Mouse (Mus musculus): ENCODE results near the gene Tle4. TPM values are rescaled to one million over a fixed set of nuclear protein-coding genes. Genes with fewer than 3 reads are reported as not detected.

Gene Tle4
- total RNA-seq, 2 experiments from 2014 or later: 14.6 to 25.9 TPM

DNA sequence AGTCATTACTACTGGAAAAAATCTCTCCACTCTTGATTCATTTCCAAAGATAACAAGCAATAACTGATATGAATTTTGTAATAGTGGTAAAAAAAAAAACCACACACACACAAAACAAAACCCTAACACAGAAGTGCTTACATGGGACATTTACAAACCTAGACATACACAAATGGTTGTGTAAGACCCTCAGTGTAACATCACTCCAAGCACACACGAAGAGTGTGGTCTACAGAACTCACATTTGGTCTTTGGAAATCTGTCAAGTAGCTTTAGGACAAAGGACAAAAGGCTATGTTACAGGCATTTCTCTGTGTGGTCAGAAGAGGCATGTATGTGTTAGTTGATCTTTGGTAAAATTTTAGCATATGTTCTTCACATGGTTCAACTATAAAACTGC is 52.4 kb downstream of the Tle4 start:
- intact Hi-C loops (cut with DNase I; ENCODE audit: low total_unique reads): no loop called here
- DNase-seq: no peak

GRCm38 (mm10) chr19:14543305-14543704 is 54.5 kb downstream of the Tle4 start:
- intact Hi-C loops (cut with DNase I; ENCODE audit: low total_unique reads): no loop called here
- DNase-seq: no peak

DNA sequence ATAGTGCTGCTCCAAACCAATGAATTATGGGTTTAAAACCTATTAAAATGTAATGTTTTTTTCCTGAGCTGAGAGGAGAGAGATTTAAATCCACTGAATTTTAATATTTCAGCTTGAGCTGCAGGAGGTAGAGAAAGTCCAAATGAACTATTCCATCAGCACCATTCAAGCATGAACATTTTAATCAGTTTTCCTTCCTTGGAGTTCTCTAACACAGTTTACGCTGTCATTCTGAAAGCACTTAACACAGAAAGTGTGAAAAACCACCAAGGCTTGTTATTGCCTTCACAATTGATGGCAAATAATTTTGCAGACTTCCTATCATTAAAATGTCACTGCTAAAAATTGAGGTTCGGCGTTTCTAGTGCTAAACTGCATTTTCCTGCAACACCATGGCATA is 57.2 kb downstream of the Tle4 start:
- DNase-seq: no peak
- intact Hi-C loops (cut with DNase I; ENCODE audit: low total_unique reads): no loop called here

DNA sequence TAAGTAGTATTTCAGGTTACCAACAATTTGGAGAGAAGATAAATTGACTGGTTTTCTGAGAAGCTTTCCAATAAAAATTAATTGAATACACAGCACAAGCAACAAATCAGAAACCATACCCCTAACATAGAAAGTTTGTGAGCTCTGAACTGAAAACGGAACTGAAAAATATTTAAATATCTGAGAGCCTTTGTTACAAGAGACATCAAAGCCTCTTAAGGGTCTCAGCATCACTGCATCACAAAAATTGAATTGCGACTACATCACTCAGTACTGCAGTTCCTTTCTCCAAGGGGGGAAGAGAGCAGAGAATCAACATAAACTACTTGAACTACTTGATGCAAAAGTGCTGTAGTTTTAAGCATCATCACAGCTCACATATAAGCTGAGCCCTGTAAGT is 61.2 kb downstream of the Tle4 start:
- no peak for DNase-seq
- intact Hi-C loops (cut with DNase I; ENCODE audit: low total_unique reads): no loop called here

DNA sequence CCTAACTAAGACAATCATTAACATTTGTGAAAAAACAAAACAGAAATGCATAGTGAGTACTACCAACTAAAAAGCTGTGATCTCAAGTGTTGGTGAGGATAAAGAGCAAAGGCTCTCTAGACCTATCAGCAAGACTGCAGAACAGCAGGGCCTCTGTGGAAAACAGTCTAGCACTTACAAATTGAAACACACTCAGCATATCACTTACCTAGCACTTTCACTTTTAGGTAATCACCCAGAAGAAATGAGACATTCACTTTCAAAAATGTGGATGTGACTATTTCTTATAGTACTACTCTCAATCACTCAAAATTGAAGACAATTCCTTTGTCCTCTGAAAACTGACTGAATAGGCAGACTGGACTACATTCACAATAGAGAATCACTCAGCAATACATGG is 63.4 kb downstream of the Tle4 start:
- intact Hi-C loops (cut with DNase I; ENCODE audit: low total_unique reads): no loop called here
- no peak for DNase-seq

DNA sequence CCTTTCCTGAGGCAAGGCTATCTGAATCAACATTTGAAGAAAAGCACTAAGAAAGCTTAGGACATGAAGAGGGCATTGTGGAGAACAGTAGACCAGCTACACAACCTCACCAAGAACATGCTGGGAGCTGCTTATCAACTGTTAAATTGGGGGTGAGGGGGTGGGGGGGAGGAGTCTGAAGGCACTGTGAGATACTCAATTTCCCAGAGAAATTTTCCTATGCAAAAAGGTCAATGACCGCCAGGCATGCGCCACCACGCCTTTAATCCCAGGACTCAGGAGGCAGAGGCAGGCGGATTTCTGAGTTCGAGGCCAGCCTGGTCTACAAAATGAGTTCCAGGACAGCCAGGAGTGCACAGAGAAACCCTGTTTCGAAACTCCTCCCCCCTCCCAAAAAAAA is 65.0 kb downstream of the Tle4 start:
- DNase-seq: no peak
- intact Hi-C loops (cut with DNase I; ENCODE audit: low total_unique reads): no loop called here

- no peak for DNase-seq
- intact Hi-C loops (cut with DNase I; ENCODE audit: low total_unique reads): no loop called here
Measured at GRCm38 (mm10) chr19:14520098-14520802, 77.6 kb downstream of the Tle4 start.

GRCm38 (mm10) chr19:14519186-14519585 is 78.7 kb downstream of the Tle4 start:
- intact Hi-C loops (cut with DNase I; ENCODE audit: low total_unique reads): no loop called here
- no peak for DNase-seq

- DNase-seq: no peak
- intact Hi-C loops (cut with DNase I; ENCODE audit: low total_unique reads): no loop called here
Measured at GRCm38 (mm10) chr19:14518438-14519044, 79.3 kb downstream of the Tle4 start.

DNA sequence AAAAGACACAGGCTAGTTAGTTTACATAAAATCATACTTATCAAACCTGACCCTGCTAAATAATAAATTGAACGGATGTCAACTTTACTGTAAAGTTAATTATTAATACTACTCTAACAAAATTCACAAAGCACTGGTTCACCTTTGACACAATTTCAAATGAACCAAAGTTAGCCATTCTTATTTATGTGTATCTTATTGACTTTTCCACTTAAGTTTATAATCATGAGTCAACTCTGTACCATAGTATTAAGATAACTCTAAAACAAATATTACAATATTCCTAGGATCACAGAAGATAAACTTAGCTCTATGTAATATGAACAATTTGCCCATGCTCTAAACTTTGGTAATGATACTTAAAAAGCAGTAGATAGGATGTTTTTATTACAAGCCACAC is 81.4 kb downstream of the Tle4 start:
- intact Hi-C loops (cut with DNase I; ENCODE audit: low total_unique reads): no loop called here
- no peak for DNase-seq

DNA sequence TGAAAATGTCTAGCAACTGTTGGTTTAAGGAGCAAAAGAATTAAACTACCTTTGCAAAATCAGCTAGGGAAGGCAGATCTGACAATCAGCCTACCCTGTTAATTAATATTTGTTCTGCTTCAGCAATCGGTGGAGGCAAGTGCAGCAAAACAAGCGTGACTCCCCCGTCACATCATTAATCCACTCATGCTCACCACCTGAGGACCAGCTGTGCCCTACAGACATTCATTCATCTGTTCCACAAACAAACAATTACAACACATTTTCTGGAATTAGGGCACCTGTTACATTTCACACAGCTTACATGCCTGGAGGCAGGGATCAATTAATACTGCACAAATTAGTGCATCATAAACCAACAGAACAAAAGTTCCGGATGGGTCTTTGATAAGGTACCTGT is 89.0 kb downstream of the Tle4 start:
- no peak for DNase-seq
- intact Hi-C loops (cut with DNase I; ENCODE audit: low total_unique reads): no loop called here

DNA sequence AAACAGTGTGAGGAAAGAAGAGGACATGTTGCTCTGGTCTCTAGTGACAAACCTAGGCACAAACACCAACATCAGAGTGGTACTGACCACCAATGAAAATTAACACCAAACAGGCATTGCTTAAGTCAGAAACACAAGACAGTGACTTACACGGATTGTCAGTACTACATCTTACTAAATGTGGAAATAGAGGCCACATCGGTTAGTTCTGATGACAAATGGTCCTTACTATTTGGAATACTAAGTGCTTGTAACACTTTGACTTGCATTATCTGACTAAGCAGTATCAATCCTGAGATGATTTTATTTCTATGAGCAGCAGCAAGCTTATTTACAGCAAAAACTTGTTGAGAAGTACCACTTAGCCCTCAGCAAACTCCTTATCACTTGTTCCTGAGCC is 89.9 kb downstream of the Tle4 start:
- intact Hi-C loops (cut with DNase I; ENCODE audit: low total_unique reads): no loop called here
- DNase-seq: no peak

- no peak for DNase-seq
- intact Hi-C loops (cut with DNase I; ENCODE audit: low total_unique reads): no loop called here
Measured at GRCm38 (mm10) chr19:14506875-14507670, 90.8 kb downstream of the Tle4 start.

- DNase-seq: no peak
- intact Hi-C loops (cut with DNase I; ENCODE audit: low total_unique reads): no loop called here
Measured at GRCm38 (mm10) chr19:14505885-14506548, 91.8 kb downstream of the Tle4 start.

GRCm38 (mm10) chr19:14505401-14505800 is 92.5 kb downstream of the Tle4 start:
- DNase-seq: no peak
- intact Hi-C loops (cut with DNase I; ENCODE audit: low total_unique reads): no loop called here

DNA sequence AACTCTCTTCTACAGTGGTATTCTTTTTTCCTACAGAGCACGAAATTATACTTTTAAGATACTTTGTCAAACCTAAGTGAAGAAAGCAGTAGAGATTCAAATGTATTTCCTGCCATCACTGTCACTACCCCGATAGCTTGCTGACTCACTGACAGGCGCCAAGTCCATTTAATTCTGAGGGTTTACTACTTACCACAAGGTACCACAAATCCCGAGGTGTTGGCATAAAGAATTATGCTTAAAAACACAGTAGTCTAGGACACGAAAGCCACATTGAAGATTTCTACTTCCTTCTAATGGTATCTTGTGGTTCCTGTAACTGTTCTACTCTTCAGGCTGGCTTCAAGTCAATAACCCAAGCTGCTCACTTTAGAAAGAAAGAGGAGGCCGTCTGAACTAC is 94.0 kb downstream of the Tle4 start:
- no peak for DNase-seq
- intact Hi-C loops (cut with DNase I; ENCODE audit: low total_unique reads): no loop called here

GRCm38 (mm10) chr19:14502234-14502633 is 95.6 kb downstream of the Tle4 start:
- intact Hi-C loops (cut with DNase I; ENCODE audit: low total_unique reads): no loop called here
- DNase-seq: no peak

GRCm38 (mm10) chr19:14499835-14500425 is 97.9 kb downstream of the Tle4 start:
- no peak for DNase-seq
- intact Hi-C loops (cut with DNase I; ENCODE audit: low total_unique reads): no loop called here

- intact Hi-C loops (cut with DNase I; ENCODE audit: low total_unique reads): no loop called here
- no peak for DNase-seq
Measured at GRCm38 (mm10) chr19:14493047-14493446, 104.8 kb downstream of the Tle4 start.

DNA sequence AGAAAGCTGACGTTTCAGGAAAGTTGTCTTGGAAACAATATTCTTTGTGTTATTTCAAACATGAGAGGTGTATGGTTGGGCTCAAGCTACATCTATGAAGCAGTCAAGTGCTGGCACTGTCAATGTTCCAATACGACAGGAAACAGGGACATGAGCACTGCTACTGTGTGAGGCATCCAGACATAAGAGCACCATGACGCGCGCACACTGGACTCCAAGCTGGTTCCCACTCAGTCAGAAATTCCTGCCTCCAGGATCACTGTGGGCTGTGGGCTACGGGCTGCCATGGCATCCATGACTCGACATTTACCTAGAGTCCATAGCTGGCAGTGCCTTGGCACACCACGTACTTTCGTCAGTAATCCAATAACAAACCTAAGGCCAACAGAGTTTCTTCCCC is 110.7 kb downstream of the Tle4 start:
- intact Hi-C loops (cut with DNase I; ENCODE audit: low total_unique reads): no loop called here
- DNase-seq: no peak
